Mouse (Mus musculus): ENCODE results near the gene Nktr.
A peak's percentile ranks its signal among the peaks of the same experiment; 100 is the strongest.

Gene Nktr

GRCm38 (mm10) chr9:121718792-121719318, at the start of gene Nktr:
Gene Nktr, plus strand, starts transcription at chr9:121719169.
- DNase-seq: peak; percentile 95

- DNase-seq: peak; percentile 72
Measured at GRCm38 (mm10) chr9:121669348-121669791, 49.6 kb upstream of the Nktr start.

- peak; percentile 62 to 65 for DNase-seq
Measured at GRCm38 (mm10) chr9:121671300-121671699, 47.7 kb upstream of the Nktr start.

GRCm38 (mm10) chr9:121672311-121672710, 46.7 kb upstream of the Nktr start:
- DNase-seq: peak in 1 of 2 experiments; percentile 14

GRCm38 (mm10) chr9:121673716-121674115, 45.3 kb upstream of the Nktr start:
- peak; percentile 41 to 51 for DNase-seq

GRCm38 (mm10) chr9:121675011-121675410, 44.0 kb upstream of the Nktr start:
- DNase-seq: peak; percentile 82 to 88

GRCm38 (mm10) chr9:121675556-121675955, 43.4 kb upstream of the Nktr start:
- peak; percentile 48 to 50 for DNase-seq

- DNase-seq: peak; percentile 27 to 28
Measured at GRCm38 (mm10) chr9:121677069-121677468, 41.9 kb upstream of the Nktr start.

GRCm38 (mm10) chr9:121677476-121677875, 41.5 kb upstream of the Nktr start:
- DNase-seq: peak in 1 of 2 experiments; percentile 16

GRCm38 (mm10) chr9:121679549-121679948, 39.4 kb upstream of the Nktr start:
- peak; percentile 75 for DNase-seq

GRCm38 (mm10) chr9:121681191-121681590, 37.8 kb upstream of the Nktr start:
- no peak for DNase-seq

- DNase-seq: peak; percentile 14 to 23
Measured at GRCm38 (mm10) chr9:121682037-121682680, 36.8 kb upstream of the Nktr start.

GRCm38 (mm10) chr9:121684702-121685101, 34.3 kb upstream of the Nktr start:
- DNase-seq: no peak

GRCm38 (mm10) chr9:121690200-121690651, 28.7 kb upstream of the Nktr start:
- DNase-seq: no peak

- no peak for DNase-seq
Measured at GRCm38 (mm10) chr9:121690734-121691133, 28.2 kb upstream of the Nktr start.

GRCm38 (mm10) chr9:121694736-121695135, 24.2 kb upstream of the Nktr start:
- DNase-seq: no peak

GRCm38 (mm10) chr9:121696626-121697025, 22.3 kb upstream of the Nktr start:
- no peak for DNase-seq

- peak; percentile 91 for DNase-seq
Measured at GRCm38 (mm10) chr9:121697150-121698049, 21.6 kb upstream of the Nktr start.

GRCm38 (mm10) chr9:121704261-121704645, 14.7 kb upstream of the Nktr start:
- no peak for DNase-seq

GRCm38 (mm10) chr9:121704646-121705625, 14.0 kb upstream of the Nktr start, which contains the start of gene Sec22c:
Gene Sec22c, minus strand, starts transcription at chr9:121705490.
- DNase-seq: peak; percentile 93 to 95

- no peak for DNase-seq
Measured at GRCm38 (mm10) chr9:121706029-121706675, 12.8 kb upstream of the Nktr start.

- no peak for DNase-seq
Measured at GRCm38 (mm10) chr9:121707801-121708200, 11.2 kb upstream of the Nktr start.
